Mouse (Mus musculus): Measurements from ENCODE around the gene Fam117a. TPM values are rescaled to one million over a fixed set of nuclear protein-coding genes. Genes with fewer than 3 reads are reported as not detected.
A peak's percentile ranks its signal among the peaks of the same experiment; 100 is the strongest.

The Fam117a gene
- 19.6 and 26.2 TPM in 2 replicates for total RNA-seq (2012; rRNA removed)

DNA sequence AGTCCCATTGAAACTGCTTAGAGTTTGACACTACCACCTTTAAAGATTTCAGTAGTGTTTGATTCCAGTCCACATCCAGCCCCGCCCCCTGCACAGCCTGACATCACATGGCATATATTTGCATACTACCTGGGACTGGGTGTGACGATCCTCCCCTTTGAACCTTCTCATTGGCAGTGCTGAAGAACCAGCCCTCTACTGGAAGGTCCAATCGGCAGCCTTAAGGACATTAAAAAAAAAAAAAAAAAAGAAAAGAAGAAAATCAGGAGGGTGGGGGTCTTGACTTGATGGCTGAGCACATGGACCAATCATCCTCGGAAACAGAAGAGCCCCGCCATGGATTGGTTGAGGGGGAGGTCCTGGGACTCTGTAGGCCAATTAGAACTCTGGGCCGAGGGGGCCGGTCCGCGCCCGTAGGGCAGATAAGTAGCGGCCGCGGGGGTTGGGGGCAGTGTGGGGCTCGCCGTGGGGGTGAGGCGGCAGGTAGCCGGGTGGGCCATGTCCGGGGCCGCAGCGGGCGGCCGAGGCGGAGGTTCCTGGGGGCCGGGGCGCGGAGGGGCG, at the start of gene Fam117a:
TSS of gene Fam117a (plus strand) at position 451 of the 561 bp plus-strand sequence.
- Histone ChIP-seq H3K36me3 (ENCODE audit: control insufficient read depth, insufficient read depth, low read length, poor library complexity, severe bottlenecking) (no peaks in the 10 kb centered on the region), H3K9me3 (ENCODE audit: control insufficient read depth, insufficient read depth, low read depth, low read length) (no peaks in the 10 kb centered on the region), H3K27ac (ENCODE audit: insufficient read depth, low read depth, low read length, poor library complexity, severe bottlenecking) (peak within 1 kb of the TSS; percentile 25; the same call in 1 of the 2 replicates), H3K4me1 (ENCODE audit: control insufficient read depth in 2 of 2, insufficient read depth in 2 of 2, low read length in 2 of 2, poor library complexity in 1 of 2) (peaks cover 2% of the 10 kb centered on the region in 2 experiments; a peak in 3 of 4 replicates), H3K4me3 (ENCODE audit: insufficient read depth in 1 of 2, low read depth in 1 of 2, low read length in 2 of 2, poor library complexity in 1 of 2, severe bottlenecking in 1 of 2) (peak within 1 kb of the TSS; percentile 92 to 93), H3K9ac (ENCODE audit: insufficient read depth, low read depth, low read length, poor library complexity, severe bottlenecking) (peak within 1 kb of the TSS; percentile 79)
- in situ Hi-C loops (cut with MboI; ENCODE audit: low sequenced_read_pairs in 2 of 2, unreplicated experiment in 2 of 2) = no loop called here
- DNase-seq (ENCODE audit: low read depth, low spot score) = peak; percentile 90
- TF ChIP-seq CHD2 (IDR thresholded peaks at IDR 0.05; ENCODE audit: low read depth, low read length) (peak; percentile 89), MAFK (IDR thresholded peaks at IDR 0.05; ENCODE audit: insufficient read depth, low read depth, low read length) (no peak; the same call in 1 of the 2 replicates), ZC3H11A (IDR thresholded peaks at IDR 0.05; ENCODE audit: borderline replicate concordance, low read depth, low read length) (no peak), HCFC1 (IDR thresholded peaks at IDR 0.05; ENCODE audit: borderline replicate concordance, insufficient read depth, low read length) (no peak), ZNF384 (IDR thresholded peaks at IDR 0.05; ENCODE audit: low read depth, low read length) (peak; percentile 100)

DNA sequence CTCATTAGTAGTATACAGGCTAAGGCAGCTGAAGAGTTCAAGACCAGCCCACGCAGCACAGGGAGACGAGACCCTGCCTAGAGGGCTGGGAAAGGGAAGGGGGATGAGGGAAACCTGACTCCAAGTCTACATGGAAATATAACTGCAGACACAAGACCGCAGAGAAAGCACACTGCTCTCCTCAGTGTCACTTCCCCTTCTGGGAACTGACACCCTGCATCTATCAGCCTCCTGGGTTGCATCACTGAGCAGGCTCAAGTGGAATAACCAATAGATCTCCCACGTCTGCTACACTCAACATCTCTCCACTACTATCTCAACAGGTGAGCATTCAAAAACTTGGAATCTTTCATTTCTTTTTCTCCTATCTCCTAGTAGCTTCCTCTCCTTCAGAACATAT, 44.8 kb upstream of the Fam117a start:
- H3K4me1 ChIP-seq (ENCODE audit: control insufficient read depth in 2 of 2, insufficient read depth in 2 of 2, low read length in 2 of 2, poor library complexity in 1 of 2) = no peaks in the 10 kb centered on the region; a peak in 2 of 4 replicates
- in situ Hi-C loops (cut with MboI; ENCODE audit: low sequenced_read_pairs in 2 of 2, unreplicated experiment in 2 of 2) = loop anchor here in 1 of 2 experiments (25.0 kb wide), 1 partner anchor 1870 kb away; the partner anchor contains the start of gene Tbkbp1
- TF ChIP-seq HCFC1 (IDR thresholded peaks at IDR 0.05; ENCODE audit: borderline replicate concordance, insufficient read depth, low read length) (no peak), ZC3H11A (IDR thresholded peaks at IDR 0.05; ENCODE audit: borderline replicate concordance, low read depth, low read length) (no peak), ZNF384 (IDR thresholded peaks at IDR 0.05; ENCODE audit: low read depth, low read length) (no peak), MAFK (IDR thresholded peaks at IDR 0.05; ENCODE audit: insufficient read depth, low read depth, low read length) (no peak), CHD2 (IDR thresholded peaks at IDR 0.05; ENCODE audit: low read depth, low read length) (no peak)
- no peak for DNase-seq (ENCODE audit: low read depth, low spot score)
- no peak overlapping the region for H3K27ac ChIP-seq (ENCODE audit: insufficient read depth, low read depth, low read length, poor library complexity, severe bottlenecking)
- no peak overlapping the region for H3K9ac ChIP-seq (ENCODE audit: insufficient read depth, low read depth, low read length, poor library complexity, severe bottlenecking)
- H3K9me3 ChIP-seq (ENCODE audit: control insufficient read depth, insufficient read depth, low read depth, low read length) = no peaks in the 10 kb centered on the region
- peaks cover 43% of the 10 kb centered on the region for H3K36me3 ChIP-seq (ENCODE audit: control insufficient read depth, insufficient read depth, low read length, poor library complexity, severe bottlenecking)
- H3K4me3 ChIP-seq (ENCODE audit: insufficient read depth in 1 of 2, low read depth in 1 of 2, low read length in 2 of 2, poor library complexity in 1 of 2, severe bottlenecking in 1 of 2) = no peak overlapping the region

DNA sequence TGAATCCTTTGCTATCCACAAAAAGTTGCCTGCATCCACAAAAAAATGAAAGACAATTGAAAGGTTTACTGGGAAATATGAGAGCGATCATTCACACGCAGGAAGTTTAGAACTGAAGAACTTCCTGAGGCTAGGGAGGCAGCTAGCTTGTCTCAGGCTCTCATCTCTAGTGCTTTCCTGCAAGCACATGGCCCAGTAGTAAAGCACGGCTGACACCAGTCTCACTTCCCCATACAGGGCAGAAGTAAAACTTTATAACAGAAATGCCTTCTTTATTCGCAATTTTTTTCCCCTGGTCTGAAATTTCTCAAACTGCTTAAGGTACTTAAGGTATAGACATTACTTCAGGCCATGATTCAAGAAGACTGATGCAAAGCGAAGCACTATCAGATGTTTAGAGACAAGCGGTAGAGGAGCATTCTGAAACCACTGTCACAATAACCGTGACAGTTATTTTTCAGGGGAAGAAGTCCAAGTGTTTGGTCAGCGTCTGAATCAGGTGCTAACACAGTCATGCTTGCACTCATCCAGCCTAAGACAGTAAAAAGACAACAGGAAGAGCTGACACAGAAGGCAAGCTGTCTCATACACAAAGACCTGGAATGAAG, 43.7 kb upstream of the Fam117a start:
- H3K9me3 ChIP-seq (ENCODE audit: control insufficient read depth, insufficient read depth, low read depth, low read length) = no peaks in the 10 kb centered on the region
- in situ Hi-C loops (cut with MboI; ENCODE audit: low sequenced_read_pairs in 2 of 2, unreplicated experiment in 2 of 2) = loop anchor here in 1 of 2 experiments (25.0 kb wide), 1 partner anchor 1869 kb away; the partner anchor contains the start of gene Tbkbp1
- no peak for DNase-seq (ENCODE audit: low read depth, low spot score)

DNA sequence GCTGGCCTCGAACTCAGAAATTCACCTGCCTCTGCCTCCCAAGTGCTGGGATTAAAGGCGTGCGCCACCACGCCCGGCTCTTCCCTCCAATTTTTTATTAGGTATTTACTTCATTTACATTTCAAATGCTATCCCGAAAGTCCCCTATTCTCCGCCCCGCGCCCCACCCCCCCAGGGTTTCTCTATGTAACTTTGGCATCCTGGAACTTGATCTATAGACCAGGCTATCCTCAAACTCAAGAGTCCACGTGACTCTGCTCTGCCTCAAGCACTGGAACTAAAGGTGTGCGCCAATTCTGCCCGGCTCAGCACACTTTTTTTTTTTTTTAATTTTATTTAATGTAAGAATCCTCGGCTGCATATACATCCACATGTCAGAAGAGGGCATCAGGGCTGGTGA, 41.1 kb upstream of the Fam117a start:
- Histone ChIP-seq H3K4me1 (ENCODE audit: control insufficient read depth in 2 of 2, insufficient read depth in 2 of 2, low read length in 2 of 2, poor library complexity in 1 of 2) (peaks cover 2 to 4% of the 10 kb centered on the region in 2 experiments; a peak in 2 of 4 replicates), H3K9ac (ENCODE audit: insufficient read depth, low read depth, low read length, poor library complexity, severe bottlenecking) (no peak overlapping the region; the same call in 1 of the 2 replicates), H3K27ac (ENCODE audit: insufficient read depth, low read depth, low read length, poor library complexity, severe bottlenecking) (peak overlapping the region; percentile 18; the same call in 1 of the 2 replicates), H3K4me3 (ENCODE audit: insufficient read depth in 1 of 2, low read depth in 1 of 2, low read length in 2 of 2, poor library complexity in 1 of 2, severe bottlenecking in 1 of 2) (no peak overlapping the region), H3K9me3 (ENCODE audit: control insufficient read depth, insufficient read depth, low read depth, low read length) (no peaks in the 10 kb centered on the region), H3K36me3 (ENCODE audit: control insufficient read depth, insufficient read depth, low read length, poor library complexity, severe bottlenecking) (peaks cover 40% of the 10 kb centered on the region)
- TF ChIP-seq MAFK (IDR thresholded peaks at IDR 0.05; ENCODE audit: insufficient read depth, low read depth, low read length) (no peak), CHD2 (IDR thresholded peaks at IDR 0.05; ENCODE audit: low read depth, low read length) (no peak), HCFC1 (IDR thresholded peaks at IDR 0.05; ENCODE audit: borderline replicate concordance, insufficient read depth, low read length) (no peak), ZNF384 (IDR thresholded peaks at IDR 0.05; ENCODE audit: low read depth, low read length) (no peak; the same call in 1 of the 2 replicates), ZC3H11A (IDR thresholded peaks at IDR 0.05; ENCODE audit: borderline replicate concordance, low read depth, low read length) (no peak)
- peak; percentile 46 for DNase-seq (ENCODE audit: low read depth, low spot score)
- in situ Hi-C loops (cut with MboI; ENCODE audit: low sequenced_read_pairs in 2 of 2, unreplicated experiment in 2 of 2) = loop anchor here in 1 of 2 experiments (25.0 kb wide), 1 partner anchor 1867 kb away; the partner anchor contains the start of gene Tbkbp1

More for the DNA sequence above, 43.7 kb upstream of the Fam117a start:
- Histone ChIP-seq H3K9ac (ENCODE audit: insufficient read depth, low read depth, low read length, poor library complexity, severe bottlenecking) (no peak overlapping the region), H3K27ac (ENCODE audit: insufficient read depth, low read depth, low read length, poor library complexity, severe bottlenecking) (no peak overlapping the region), H3K4me3 (ENCODE audit: insufficient read depth in 1 of 2, low read depth in 1 of 2, low read length in 2 of 2, poor library complexity in 1 of 2, severe bottlenecking in 1 of 2) (no peak overlapping the region), H3K36me3 (ENCODE audit: control insufficient read depth, insufficient read depth, low read length, poor library complexity, severe bottlenecking) (peaks cover 45% of the 10 kb centered on the region), H3K4me1 (ENCODE audit: control insufficient read depth in 2 of 2, insufficient read depth in 2 of 2, low read length in 2 of 2, poor library complexity in 1 of 2) (peaks cover 0 to 2% of the 10 kb centered on the region in 2 experiments; a peak in 2 of 4 replicates)
- TF ChIP-seq HCFC1 (IDR thresholded peaks at IDR 0.05; ENCODE audit: borderline replicate concordance, insufficient read depth, low read length) (no peak), MAFK (IDR thresholded peaks at IDR 0.05; ENCODE audit: insufficient read depth, low read depth, low read length) (no peak), ZC3H11A (IDR thresholded peaks at IDR 0.05; ENCODE audit: borderline replicate concordance, low read depth, low read length) (no peak), ZNF384 (IDR thresholded peaks at IDR 0.05; ENCODE audit: low read depth, low read length) (no peak), CHD2 (IDR thresholded peaks at IDR 0.05; ENCODE audit: low read depth, low read length) (no peak)

Data from ES-E14 (cell line).